Mouse (Mus musculus): Measurements from ENCODE around the gene Pcsk5. TPM values are rescaled to one million over a fixed set of nuclear protein-coding genes. Genes with fewer than 3 reads are reported as not detected.

The Pcsk5 gene
- total RNA-seq, 2 experiments from 2014 or later, result 12.7 to 15.5 TPM

DNA sequence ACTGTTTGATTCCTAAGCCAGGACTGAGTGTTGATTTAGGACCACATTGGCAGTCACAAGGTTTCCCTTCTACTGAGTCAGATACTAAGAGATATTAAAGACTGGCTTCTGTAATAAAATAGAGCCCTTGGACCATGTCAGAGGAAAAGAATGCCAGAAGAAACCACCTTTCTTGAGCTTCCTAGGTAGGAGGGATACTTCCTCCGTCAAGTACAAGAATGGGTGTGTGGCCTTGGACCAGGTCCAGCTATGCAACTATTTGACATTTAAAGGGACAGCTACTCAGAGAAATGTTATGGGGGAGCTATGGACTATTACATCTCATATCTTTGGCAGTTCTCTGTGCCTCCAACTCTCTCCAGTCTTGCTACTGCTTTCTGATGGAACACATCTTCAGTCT, 244.6 kb downstream of the Pcsk5 start:
- DNase-seq (ENCODE audit: extremely low spot score in 1 of 2, low spot score in 1 of 2), result no peak

DNA sequence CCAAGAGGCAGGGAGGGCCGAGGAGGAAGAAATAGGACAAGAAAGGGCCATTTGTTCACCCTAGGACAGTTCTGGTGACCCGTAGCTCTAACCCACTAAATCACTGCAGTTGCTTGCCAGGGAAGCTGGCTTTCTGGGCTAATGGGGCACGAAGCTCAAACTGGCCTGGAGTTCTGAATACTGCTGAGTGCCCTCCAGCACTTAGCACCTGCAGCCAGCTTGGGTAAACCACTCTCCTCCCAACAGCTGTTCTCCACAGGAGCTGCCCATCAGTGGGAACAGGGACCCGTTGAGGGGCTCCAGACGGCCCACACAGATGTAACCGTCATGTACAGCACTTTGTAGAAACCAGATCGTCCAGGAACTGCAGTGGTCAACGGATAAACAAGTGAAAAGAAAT, 246.1 kb downstream of the Pcsk5 start:
- no peak for DNase-seq (ENCODE audit: extremely low spot score in 1 of 2, low spot score in 1 of 2)

DNA sequence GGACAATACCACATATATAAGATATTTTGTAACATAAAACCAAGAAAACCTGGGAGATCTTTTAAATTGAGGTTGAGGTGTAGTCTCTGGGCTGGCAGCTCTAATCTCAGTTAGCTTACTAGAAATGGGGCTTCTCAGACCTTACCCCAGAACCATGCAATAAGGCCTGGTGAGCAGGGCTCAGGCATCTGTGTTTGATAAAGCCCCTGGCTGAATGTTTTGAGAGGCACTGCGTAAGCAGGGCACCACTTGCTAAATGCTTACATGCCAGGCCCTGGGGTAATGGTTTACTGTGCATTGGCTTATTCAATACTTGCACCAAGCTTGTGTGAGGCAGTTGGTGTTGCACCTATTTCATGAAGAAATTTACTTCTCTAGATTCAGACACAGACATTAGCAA, 247.1 kb downstream of the Pcsk5 start:
- no peak for DNase-seq (ENCODE audit: extremely low spot score in 1 of 2, low spot score in 1 of 2)

DNA sequence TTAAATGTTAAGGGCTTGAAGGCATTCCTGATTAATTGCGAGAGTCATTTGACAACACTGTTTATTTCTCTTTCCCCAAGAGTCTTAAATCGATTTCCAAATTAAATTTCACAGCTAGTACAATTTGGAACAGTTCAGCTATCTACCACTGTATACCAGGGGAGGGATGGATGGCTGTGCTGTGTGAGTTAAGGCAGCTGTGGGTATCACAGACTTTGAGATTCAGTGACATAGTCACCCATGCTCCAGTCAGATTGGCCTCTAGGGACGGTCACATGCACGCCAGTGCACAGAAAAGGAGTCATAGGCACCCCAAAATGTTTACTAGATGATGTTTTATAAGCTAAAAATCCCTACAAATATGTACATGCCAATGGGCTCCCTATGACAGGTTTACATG, 260.0 kb downstream of the Pcsk5 start:
- no peak for DNase-seq (ENCODE audit: extremely low spot score in 1 of 2, low spot score in 1 of 2)

DNA sequence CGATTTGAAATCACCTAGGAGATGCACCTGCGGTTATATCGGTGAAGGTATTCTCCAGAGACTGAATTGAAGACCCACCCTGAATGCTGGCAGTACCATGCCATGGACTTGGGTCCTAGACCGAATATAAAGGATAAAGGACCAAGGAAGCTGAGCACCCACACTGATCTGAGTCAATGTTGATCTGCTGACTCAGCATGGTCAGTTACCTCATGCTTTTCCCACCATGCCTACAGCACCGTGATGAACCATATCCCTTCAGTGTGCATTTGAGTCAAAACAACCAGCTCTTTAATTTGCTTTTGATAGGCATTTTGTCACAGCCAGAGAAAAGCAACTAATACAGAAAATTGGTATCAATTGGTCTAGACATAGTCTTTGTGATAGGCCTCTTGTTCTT, 262.9 kb downstream of the Pcsk5 start:
- DNase-seq (ENCODE audit: extremely low spot score in 1 of 2, low spot score in 1 of 2), result no peak

DNA sequence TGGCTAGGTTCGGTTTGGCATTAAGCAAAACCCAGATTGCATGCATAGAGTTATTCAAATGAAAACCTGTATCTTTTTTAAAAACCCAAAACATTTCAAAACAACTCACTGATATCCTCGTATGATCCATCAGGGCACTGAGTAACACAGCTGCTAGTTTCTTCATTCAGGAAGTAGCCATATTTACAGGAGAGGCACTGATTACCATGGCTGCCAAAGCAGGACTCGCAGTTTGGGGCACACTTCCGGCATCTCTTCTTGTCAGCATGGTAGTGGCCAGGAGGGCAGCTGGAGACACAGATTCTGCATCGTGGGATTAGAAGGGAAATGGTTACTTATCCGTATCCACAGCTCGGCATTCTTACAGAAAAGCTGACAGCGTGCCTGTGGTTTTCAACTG, 265.1 kb downstream of the Pcsk5 start:
- DNase-seq (ENCODE audit: extremely low spot score in 1 of 2, low spot score in 1 of 2), result no peak

DNA sequence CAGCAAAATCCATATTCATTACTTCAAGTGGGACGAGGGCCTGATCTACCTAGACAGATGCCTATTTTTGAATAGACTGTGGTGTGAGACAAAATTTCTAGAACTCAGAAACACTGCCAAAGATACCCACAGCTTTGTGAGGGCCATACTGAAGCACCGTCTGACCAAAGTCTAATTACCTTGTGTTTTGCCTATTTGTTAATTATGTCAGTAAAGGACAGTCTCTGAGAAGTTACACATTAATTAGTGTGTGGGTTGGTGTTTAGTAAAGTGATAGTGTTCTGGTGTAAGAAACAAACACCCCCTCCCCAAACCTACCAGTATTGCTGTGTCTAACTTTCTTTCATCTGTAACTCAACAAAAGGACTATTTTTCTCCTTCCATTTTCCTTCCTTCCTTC, 266.5 kb downstream of the Pcsk5 start:
- DNase-seq (ENCODE audit: extremely low spot score in 1 of 2, low spot score in 1 of 2), result no peak

DNA sequence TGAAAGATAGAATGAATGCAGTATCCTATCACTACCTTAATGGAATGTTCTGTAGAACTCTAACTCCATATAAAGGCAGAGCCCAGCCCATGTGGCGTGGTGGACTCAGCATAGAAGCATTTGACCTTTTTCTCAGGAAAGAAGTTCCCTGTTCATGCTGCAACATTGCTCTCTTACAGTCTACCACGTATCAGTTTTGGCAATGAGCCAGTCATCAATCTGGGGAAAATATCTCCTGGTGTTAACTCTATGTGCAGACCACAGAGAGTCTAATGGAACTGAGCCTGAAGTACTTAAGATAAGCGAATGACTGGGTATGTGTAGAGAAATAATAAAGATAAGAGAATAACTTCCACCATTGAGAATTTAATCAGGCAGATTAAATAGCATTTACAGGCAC, 270.2 kb downstream of the Pcsk5 start:
- no peak for DNase-seq (ENCODE audit: extremely low spot score in 1 of 2, low spot score in 1 of 2)

DNA sequence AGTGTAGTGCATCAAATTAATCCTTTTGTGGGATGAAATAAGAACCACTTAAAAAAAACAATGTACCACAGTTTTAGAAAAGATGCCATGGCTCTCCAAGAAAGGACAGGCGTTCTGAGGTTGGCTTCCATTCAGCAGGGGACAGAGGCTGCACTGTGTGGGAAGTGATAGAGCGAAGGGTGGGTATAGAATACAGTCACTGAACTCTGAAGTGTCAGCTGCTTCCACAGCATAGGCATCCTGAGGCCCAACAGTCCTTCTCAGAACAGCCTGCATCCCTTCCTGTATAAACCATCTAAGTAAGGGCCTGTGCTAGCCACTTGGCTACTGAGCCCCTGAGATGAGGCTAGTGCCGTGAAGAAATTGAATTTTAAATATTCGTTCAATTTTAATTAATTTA, 271.3 kb downstream of the Pcsk5 start:
- DNase-seq (ENCODE audit: extremely low spot score in 1 of 2, low spot score in 1 of 2), result no peak

DNA sequence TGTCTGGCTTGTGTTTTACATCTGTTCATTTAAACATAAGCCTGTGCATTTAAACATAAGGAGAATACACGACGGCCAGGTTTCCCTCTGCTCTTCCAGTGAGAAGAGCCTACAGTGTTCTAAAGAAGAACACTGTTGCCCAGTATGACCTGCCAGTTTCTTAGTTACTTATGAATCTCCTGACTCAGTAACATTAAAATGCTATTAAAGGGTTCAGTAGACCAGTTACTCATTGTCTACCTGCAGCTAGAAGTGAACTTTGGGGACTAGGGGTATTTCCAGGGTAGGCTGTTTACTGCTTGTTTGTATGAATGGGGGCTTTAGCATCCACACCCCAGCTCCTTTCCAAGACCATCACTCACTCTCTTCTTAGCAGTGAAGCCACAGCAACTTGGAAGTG, 278.7 kb downstream of the Pcsk5 start:
- DNase-seq (ENCODE audit: extremely low spot score in 1 of 2, low spot score in 1 of 2), result no peak

DNA sequence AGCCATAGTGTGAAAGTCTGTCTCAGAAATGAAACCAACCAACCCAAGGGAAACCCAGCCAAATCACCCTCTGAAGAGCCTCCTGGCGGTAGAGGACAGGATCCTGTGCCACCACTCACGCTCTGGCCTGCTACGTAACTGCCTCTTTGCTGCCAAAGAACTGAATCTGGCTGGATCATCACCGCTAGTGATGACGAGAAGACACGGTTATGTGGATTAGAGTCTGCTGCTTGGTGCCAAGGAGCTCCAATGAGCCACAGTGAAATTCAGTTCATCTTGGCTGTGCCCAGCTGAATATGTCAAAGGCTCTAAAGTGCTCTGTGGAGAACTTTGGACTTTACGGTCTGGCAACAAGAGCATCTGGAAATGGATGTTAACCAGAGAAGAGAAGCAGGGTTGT, 282.3 kb downstream of the Pcsk5 start:
- DNase-seq (ENCODE audit: extremely low spot score in 1 of 2, low spot score in 1 of 2), result no peak

DNA sequence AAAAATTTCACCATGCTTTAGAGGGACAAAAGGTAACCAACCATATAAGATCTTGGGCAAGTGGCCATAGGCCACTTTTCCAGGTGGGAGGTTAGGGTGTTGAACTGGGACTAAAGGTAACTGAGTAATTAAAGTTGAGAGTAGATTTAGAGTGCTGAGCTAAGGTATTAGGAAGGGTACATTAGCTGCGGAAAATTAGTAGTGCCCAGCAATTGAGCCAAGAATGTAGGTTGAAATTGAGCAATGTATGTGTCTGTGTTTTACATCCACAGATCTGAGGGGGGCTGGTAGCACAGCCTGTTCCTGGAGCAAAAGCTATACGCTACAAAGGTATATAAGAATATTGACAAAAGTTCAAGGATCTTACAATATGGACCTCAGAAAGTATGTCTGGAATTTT, 282.9 kb downstream of the Pcsk5 start:
- no peak for DNase-seq (ENCODE audit: extremely low spot score in 1 of 2, low spot score in 1 of 2)

DNA sequence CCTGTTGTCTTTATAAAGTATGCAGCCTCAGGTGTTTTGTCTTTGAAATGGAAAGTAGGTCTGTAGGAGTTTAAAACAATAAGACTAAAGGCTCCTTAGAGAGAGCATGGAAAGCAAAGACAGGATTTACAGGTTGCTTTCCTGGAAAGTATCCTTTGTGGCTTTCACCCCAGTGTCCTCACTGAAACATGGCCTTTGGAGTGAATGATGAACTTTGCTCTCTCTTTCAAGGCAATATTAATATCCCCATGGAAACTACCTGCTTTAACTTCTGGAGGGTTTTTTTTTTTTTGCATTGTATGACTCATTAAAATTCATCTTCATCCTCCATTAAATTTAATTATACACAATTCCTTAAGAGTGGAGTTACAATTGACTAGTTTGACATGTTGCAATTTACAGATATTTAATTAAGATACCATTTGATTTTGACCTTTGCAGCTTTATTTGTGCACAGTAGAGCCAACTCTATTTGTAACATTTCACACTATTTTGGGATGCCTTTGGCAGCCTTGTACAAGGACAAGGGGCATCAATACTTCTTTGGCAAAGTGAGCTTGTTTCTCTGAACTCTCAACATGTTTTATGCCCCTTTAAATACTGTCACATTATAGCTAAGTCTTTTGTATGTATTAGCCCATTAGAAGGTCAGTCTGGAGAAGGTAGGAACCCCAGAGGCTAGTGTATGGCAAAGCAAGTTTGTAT, 283.9 kb downstream of the Pcsk5 start:
- no peak for DNase-seq (ENCODE audit: extremely low spot score in 1 of 2, low spot score in 1 of 2)

DNA sequence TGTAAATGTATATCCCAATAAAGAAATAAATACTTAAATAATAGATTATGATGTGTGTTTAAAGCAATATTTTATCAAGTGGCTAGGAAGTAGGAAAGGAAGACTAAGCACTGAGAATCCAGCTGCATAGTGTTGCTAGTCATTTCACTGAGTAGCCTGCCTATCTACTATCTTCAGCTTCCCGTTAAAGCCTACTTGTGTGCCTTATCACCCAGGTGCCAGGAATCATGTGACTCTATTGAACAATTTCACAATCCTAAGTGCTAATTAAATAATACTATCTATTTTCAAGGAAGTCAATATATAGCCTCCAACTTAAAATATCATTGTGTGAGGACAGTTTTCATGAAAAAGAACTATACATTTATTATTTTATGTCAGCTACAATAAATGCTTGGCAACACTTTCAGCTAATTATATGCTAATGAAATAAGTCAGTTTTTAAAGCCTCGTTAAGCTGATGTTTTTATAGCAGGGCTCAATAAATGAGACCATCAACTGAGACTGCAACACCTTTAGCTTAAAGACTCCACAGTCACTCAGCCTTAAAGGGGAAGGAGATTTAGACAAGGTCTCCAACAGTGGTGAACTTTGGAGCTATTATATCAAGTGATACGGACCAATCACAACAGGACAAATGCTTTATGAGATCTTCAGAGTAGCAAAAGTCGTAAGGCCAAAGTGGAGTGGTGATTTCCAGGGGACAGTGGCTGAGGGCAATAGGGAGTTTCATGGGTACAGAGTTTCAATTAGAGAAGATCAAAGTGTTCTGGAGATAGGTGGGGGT, 308.5 kb downstream of the Pcsk5 start:
- DNase-seq (ENCODE audit: extremely low spot score in 1 of 2, low spot score in 1 of 2), result no peak

DNA sequence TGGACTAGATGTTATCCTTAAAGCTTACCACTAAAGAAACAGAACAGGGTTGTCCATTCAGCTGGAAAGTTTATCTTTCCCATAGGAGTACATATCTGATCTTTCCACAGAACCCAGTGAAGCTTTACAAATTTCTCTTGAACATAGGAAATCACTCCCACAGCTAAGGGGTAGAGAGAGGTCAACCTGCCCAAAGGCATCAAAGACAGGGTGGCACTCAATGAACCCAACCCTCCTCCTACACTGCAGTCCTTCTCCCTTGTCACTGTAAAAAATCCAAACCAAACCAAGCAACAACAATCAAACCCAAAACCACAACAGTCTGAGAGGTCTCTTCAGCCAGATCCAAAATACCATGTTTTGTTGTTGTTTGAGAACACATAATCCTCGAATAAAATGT, 311.9 kb downstream of the Pcsk5 start:
- no peak for DNase-seq (ENCODE audit: extremely low spot score in 1 of 2, low spot score in 1 of 2)

DNA sequence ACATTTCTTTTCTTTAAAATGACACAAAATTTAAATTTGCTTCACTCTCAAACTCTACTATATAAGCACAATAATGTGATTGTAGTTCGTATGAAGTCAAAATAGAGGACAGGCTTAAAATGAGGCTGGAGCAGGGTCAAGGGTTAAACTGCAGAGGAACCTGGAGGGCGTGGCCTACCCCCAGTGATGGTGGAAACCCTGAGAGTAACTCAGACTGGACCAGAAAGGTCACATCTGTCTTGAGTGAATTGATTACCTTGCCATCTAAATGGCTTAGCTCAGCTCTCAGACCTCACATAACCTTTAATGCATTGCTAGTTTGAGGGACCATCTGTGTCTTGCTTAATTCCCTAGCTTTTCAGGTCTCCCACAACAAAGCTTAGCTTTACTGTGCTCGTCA, 323.0 kb downstream of the Pcsk5 start:
- no peak for DNase-seq (ENCODE audit: extremely low spot score in 1 of 2, low spot score in 1 of 2)

DNA sequence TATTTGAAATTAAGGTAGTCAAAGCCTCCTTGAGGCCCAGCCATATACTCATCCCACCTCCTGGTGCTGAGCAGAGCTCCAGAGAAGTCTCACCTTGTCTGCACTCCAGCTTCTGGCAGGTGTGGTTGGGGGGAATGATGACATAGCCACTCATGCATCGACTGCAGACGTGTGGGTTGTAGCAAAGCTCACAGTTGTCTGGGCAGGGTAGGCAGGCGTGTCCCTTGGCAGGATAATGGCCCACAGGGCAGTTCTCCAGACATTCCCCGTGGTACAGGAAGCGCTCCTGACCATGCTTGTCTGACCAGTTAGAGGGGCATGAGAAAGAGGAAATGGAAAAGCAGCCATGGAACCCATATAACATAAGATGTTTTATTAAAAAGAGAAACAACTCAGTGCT, 326.1 kb downstream of the Pcsk5 start:
- no peak for DNase-seq (ENCODE audit: extremely low spot score in 1 of 2, low spot score in 1 of 2)

DNA sequence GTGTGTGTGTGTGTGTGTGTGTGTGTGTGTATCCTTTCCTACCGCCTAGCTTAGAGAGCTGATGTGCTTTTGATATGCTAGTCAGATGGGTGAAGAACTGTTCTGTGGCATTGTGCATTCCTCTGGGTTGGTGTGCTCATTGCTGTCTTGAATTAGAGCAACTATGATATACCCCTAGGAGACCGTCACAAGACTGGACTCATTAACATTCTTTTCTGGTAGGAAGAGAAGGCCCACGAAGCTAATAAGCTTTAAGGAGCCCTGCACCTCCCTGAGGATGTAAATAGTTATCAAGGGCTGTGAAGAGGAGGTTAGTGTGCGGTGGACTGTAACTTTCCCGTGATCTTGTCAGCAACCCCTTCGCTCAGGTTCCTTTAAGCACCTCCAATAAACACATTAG, 333.2 kb downstream of the Pcsk5 start:
- no peak for DNase-seq (ENCODE audit: extremely low spot score in 1 of 2, low spot score in 1 of 2)

DNA sequence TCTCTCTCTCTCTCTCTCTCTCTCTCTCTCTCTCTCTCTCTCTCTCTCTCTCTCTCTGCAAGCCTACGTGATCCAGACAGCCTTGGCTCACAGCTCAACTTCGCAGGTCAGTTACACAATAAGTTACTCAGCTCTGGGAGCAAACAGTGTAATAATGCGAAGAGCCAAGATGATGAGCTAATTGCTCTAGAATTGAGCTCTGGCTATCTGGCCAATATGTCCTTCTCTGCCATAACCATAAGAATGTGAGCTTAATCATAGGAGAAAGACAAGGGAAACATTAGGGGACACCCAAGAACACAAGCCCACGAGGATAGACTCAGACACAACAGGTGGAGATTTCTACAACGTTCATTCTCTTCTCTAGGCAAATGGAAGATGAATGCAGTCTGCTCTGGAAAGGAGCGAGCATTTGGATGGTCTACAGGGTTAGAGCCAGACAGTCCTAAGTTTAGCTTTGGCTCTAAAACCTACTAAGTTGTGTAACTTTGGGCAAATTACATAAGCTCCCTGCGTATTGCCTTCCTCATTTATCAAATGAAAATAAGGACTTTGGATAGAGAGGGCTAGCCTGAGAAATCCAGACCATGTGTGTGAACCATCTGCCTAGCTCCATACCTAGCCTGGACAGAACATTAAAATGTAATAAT, 338.7 kb downstream of the Pcsk5 start:
- no peak for DNase-seq (ENCODE audit: extremely low spot score in 1 of 2, low spot score in 1 of 2)

DNA sequence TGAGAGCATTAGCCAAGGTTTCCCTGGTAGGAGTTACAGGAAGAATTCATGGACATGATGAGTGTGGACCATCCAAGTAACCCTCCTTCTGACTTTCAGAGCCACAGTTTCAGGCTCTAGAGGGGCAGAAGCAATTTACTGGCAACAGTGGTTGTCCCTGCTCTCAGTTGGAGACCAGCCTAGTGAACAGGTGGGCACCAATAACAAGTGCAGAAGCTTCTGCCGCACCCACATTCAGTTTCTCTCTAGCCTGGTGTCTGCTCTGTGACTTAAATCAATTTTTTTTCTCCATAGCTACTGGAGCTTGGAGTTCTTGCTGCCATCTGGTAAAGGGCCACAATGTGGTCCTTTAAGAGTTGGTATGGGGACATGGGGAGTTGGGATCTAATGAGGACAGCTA, 341.3 kb downstream of the Pcsk5 start:
- DNase-seq (ENCODE audit: extremely low spot score in 1 of 2, low spot score in 1 of 2), result peak in 1 of 2 experiments; percentile 16

DNA sequence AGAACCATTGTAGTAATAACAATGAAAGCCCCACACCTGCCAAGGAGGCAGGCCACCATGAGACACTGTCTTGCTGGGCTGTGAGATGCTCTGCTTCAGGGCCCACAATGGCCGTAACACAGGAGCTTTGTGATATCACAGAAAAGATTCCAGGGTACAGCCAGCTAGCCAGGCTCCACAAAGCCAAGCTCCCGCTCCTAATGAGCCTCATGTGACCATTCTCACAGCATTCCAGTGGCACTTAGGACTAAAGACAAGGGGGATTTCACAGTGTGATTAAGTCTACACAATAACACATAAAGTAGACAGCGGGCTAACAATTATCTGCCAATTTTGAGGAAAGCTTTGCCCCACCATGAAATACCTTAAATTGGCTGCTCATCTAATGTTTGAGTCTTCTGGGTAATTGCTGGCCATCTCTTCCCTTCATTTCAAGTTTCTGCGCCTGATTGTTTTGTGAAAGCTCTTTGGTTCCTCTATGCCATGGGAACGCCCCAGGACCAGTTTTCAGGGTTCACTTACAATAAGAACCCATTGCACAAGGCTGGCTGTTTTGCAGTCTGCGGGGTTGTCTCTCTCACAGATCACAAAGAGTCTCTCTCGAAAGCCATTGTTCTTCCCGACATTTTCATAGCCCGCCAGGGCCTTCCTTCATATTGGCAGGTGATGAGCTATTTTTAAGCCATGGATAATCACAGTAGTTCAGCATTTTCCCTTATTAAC, 345.4 kb downstream of the Pcsk5 start:
- DNase-seq (ENCODE audit: extremely low spot score in 1 of 2, low spot score in 1 of 2), result no peak
